Mouse (Mus musculus) testis, adult 2 months (tissue): ENCODE results near the gene Gm20425.

Source experiments
- CTCF ChIP-seq: fragments of 200-500 bp; IDR thresholded peaks from 2 replicates; pipeline ENCODE4 v1.5.1; 2012; ENCODE audit warnings: low read depth, mild to moderate bottlenecking, inconsistent platforms, low read length, moderate library complexity; ENCODE audit not compliant: control insufficient read depth, insufficient read depth, insufficient replicate concordance
- POLR2A ChIP-seq: fragments of 200-500 bp; IDR thresholded peaks from 2 replicates; pipeline ENCODE4 v1.6.1; 2012; ENCODE audit warnings: low read depth, mild to moderate bottlenecking, inconsistent platforms, low read length, moderate library complexity; ENCODE audit not compliant: control insufficient read depth

DNA sequence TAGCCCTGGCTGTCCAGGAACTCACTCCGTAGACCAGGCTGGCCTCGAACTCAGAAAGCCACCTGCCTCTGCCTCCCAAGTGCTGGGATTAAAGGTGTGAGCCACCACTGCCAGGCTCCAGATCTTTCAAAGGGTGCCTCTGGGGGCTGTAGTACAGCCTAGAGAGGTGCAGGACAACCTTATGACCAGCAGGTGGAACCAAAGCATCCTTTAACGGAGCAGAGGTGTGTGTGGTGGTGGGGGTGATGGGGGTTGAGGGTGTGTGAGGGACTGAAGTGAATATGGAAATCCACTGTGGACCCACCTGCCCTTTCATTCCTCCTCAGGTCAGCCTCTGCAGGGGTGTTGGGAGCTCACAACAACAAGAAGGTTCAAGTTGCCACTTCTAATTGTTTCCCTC lies 4.6 kb downstream of the Gm20425 start:
- TF ChIP-seq POLR2A (no peak), CTCF (peak; percentile 49; the same call in 1 of the 2 replicates)
